Mouse (Mus musculus): ENCODE measurements at regions not wholly inside any gene's neighbourhood (a gene's known extent, or its start where the extent isn't known, plus 50 kb on each side); places are given as distances from the start of the nearest gene placed in this dataset.

GRCm38 (mm10) chr4:73111311-73111710 is 258.9 kb upstream of the Aldoart1 start:
- H3K27me3 ChIP-seq (ENCODE audit: insufficient read depth, low read length) = no peaks in the 10 kb centered on the region
- ATAC-seq (ENCODE audit: low FRiP score) = no peak
- H3K4me2 ChIP-seq (ENCODE audit: low read depth, low read length, poor library complexity, severe bottlenecking) = no peak overlapping the region
- no peak overlapping the region for H3K4me3 ChIP-seq (ENCODE audit: low read depth, low read length)
- WGBS = 71% methylated on average over 2 of the region's 2 CpGs
- no peaks in the 10 kb centered on the region for H3K9me3 ChIP-seq (ENCODE audit: low read length)
- H3K36me3 ChIP-seq (ENCODE audit: insufficient read depth, low read length) = no peaks in the 10 kb centered on the region
- DNase-seq (ENCODE audit: low spot score) = peak; percentile 61
- peak; percentile 60 for TF ChIP-seq CTCF (IDR thresholded peaks at IDR 0.05)
- H3K4me1 ChIP-seq (ENCODE audit: insufficient read depth, low read length) = no peaks in the 10 kb centered on the region
- H3K27ac ChIP-seq (ENCODE audit: low read depth, low read length) = no peak overlapping the region
- H3K9ac ChIP-seq (replicated peaks; ENCODE audit: low read length, poor library complexity, severe bottlenecking) = no peak overlapping the region
